Mouse (Mus musculus) stomach, embryonic 14.5 days (tissue): ENCODE results near the gene Skap2. TPM values are rescaled to one million over a fixed set of nuclear protein-coding genes. Genes with fewer than 3 reads are reported as not detected.
A peak's percentile ranks its signal among the peaks of the same experiment; 100 is the strongest.

Experiments
- ATAC-seq: fragments of 200-750 bp; cut with Nextera tagmentation; 2 replicates; pipeline ENCODE4 v1.8.0; 2017; ENCODE audit warnings: low read depth, moderate TSS enrichment; ENCODE audit not compliant: insufficient number of reproducible peaks, insufficient read depth, low FRiP score
- H3K27ac ChIP-seq: fragments of 300-500 bp; sonication (generic); 2 replicates; pipeline ENCODE4 v1.5.1; 2014; ENCODE audit warnings: mild to moderate bottlenecking, low read length, moderate library complexity, mixed read lengths
- H3K27me3 ChIP-seq: fragments of 300-500 bp; sonication (generic); 2 replicates; pipeline ENCODE4 v1.6.1; 2014; ENCODE audit warnings: low read length, control low read depth, mixed read lengths; ENCODE audit not compliant: control insufficient read depth, insufficient read depth
- H3K36me3 ChIP-seq: fragments of 300-500 bp; sonication (generic); 2 replicates; pipeline ENCODE4 v1.6.1; 2014; ENCODE audit warnings: mild to moderate bottlenecking, control low read depth, low read length, moderate library complexity, mixed read lengths; ENCODE audit not compliant: control insufficient read depth, insufficient read depth
- H3K4me1 ChIP-seq: fragments of 300-500 bp; sonication (generic); 2 replicates; pipeline ENCODE4 v1.6.1; 2014; ENCODE audit warnings: low read length, control low read depth, mixed read lengths; ENCODE audit not compliant: control insufficient read depth, insufficient read depth
- H3K4me2 ChIP-seq: fragments of 300-500 bp; sonication (generic); replicated peaks from 2 replicates; pipeline ENCODE4 v1.6.1; 2014; ENCODE audit warnings: low read depth, low read length, control low read depth
- H3K4me3 ChIP-seq: fragments of 300-500 bp; sonication (generic); 2 replicates; pipeline ENCODE4 v1.5.1; 2014; ENCODE audit warnings: low read depth, low read length, control low read depth
- H3K9ac ChIP-seq: fragments of 300-500 bp; sonication (generic); replicated peaks from 2 replicates; pipeline ENCODE4 v1.6.1; 2014; ENCODE audit warnings: low read depth, mild to moderate bottlenecking, control low read depth, low read length, moderate library complexity, mixed read lengths
- H3K9me3 ChIP-seq: fragments of 300-500 bp; sonication (generic); 2 replicates; pipeline ENCODE4 v1.6.1; 2016; ENCODE audit warnings: low read depth, low read length, control low read depth; ENCODE audit not compliant: control insufficient read depth
- WGBS: fragments of 180-500 bp; shearing (Covaris S2); extraction: QIAGEN DNeasy Blood & Tissue Kit; methylation state at CpG from one replicate; pipeline ENCODE4 v1.1.7; 2014; 5-methylcytosine and 5-hydroxymethylcytosine counted together
- polyA plus RNA-seq: library from polyadenylated mRNA; unstranded; fragments of >200 nt; fragmentation: Nextera tagmentation; extraction: Ambion mirVana; gene quantifications from 2 replicates; pipeline ENCODE4 v1.2.1, GENCODE M21; 2014

Skap2 gene
- polyA plus RNA-seq, 1 experiment from 2014 or later, result 49.1 TPM

DNA sequence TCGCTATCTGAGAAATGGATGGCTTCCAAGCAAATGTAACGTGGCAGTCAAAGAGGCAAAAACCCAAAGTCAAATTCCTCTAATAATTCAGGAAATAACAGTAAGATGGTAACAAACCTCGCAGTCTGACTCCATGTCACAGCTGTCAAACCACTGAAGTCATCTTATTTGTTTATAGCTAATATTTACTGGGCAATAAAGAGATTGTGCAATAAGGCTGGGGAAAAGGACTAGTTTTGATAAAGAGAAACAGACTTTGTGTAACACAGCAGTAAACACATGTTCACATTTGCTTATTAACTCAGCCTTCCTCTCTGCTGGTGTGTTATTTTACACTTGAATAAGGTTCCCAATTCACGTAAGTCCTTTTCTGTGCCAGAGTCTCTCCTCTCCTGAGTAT, 148.8 kb downstream of the Skap2 start:
- no peak for ATAC-seq
- no peaks in the 10 kb centered on the region for H3K4me1 ChIP-seq
- H3K4me2 ChIP-seq, result no peak overlapping the region
- 52% methylated on average over 4 of the region's 4 CpGs for WGBS
- no peak overlapping the region for H3K4me3 ChIP-seq
- no peak overlapping the region for H3K9ac ChIP-seq
- H3K9me3 ChIP-seq, result no peaks in the 10 kb centered on the region
- no peak overlapping the region for H3K27ac ChIP-seq
- no peaks in the 10 kb centered on the region for H3K36me3 ChIP-seq
- no peaks in the 10 kb centered on the region for H3K27me3 ChIP-seq

DNA sequence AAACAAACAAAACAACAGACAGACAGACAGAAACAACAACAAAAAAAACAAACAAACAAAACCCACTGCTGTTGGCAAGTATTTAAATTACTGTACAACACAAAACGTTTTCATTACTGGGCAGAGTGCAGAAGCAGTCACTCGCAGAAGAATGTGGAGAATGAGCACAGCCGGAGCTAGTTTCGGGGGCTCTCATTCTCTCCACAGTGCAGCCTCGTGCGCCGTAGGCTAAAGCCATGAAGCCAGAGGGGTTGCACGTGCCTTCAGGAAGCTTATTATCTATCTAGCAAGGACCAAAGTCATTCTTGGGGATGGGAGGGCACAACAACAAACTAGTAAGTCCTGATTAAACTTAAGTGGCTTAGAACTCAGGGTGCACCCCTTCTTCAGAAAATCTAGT, 152.0 kb downstream of the Skap2 start:
- no peak for ATAC-seq
- Histone ChIP-seq H3K4me2 (no peak overlapping the region), H3K9ac (no peak overlapping the region), H3K36me3 (no peaks in the 10 kb centered on the region), H3K27ac (no peak overlapping the region), H3K4me1 (no peaks in the 10 kb centered on the region), H3K4me3 (no peak overlapping the region), H3K9me3 (no peaks in the 10 kb centered on the region), H3K27me3 (no peaks in the 10 kb centered on the region)
- 26% methylated on average over 8 of the region's 8 CpGs for WGBS

DNA sequence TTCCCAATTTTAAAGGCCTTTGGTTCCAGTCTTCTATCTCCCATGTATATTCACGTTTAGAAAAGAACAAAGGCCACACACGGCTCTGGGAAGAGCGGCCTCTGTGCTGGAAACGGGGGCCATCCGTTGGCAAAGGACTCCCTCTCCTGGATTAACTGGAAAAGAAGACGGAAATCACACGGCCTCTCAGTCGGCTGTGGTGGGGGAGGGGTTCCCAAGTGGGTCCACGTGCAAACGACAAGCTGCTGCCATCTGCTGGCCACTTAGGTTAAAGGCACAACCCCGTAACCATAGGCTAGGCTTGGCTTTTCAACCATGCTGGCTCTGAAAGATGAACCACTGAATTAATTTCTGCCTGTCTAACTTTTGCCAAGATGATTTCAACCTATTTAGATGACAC, 154.5 kb downstream of the Skap2 start:
- Histone ChIP-seq H3K27ac (no peak overlapping the region), H3K9me3 (no peaks in the 10 kb centered on the region), H3K9ac (no peak overlapping the region), H3K36me3 (no peaks in the 10 kb centered on the region), H3K4me3 (no peak overlapping the region), H3K4me1 (no peaks in the 10 kb centered on the region), H3K27me3 (no peaks in the 10 kb centered on the region), H3K4me2 (no peak overlapping the region)
- ATAC-seq, result peak; percentile 93
- 2% methylated on average over 11 of the region's 11 CpGs for WGBS

DNA sequence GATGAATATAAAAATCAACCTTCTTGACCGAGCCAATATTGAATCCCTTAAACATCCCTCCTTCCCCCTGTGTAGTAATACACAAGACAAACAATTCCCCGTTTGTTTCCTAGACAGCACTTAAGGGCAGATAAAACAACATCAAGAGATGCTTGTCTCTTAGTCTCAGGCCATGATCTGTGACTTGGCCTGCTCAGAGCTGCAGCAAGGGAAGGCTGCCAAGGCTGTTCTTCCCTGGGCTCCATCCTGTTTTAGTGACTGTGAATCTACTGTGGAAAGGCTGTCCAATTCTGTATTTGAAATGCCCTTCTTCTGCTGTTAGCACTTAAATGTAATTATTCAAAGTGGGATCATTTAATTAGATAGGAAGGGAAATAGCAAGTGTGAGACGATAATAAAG, 159.1 kb downstream of the Skap2 start:
- no peak overlapping the region for H3K27ac ChIP-seq
- 61% methylated on average over 3 of the region's 3 CpGs for WGBS
- no peak overlapping the region for H3K4me2 ChIP-seq
- H3K27me3 ChIP-seq, result no peaks in the 10 kb centered on the region
- H3K9ac ChIP-seq, result no peak overlapping the region
- no peaks in the 10 kb centered on the region for H3K4me1 ChIP-seq
- H3K36me3 ChIP-seq, result no peaks in the 10 kb centered on the region
- H3K9me3 ChIP-seq, result no peaks in the 10 kb centered on the region
- no peak for ATAC-seq
- no peak overlapping the region for H3K4me3 ChIP-seq

DNA sequence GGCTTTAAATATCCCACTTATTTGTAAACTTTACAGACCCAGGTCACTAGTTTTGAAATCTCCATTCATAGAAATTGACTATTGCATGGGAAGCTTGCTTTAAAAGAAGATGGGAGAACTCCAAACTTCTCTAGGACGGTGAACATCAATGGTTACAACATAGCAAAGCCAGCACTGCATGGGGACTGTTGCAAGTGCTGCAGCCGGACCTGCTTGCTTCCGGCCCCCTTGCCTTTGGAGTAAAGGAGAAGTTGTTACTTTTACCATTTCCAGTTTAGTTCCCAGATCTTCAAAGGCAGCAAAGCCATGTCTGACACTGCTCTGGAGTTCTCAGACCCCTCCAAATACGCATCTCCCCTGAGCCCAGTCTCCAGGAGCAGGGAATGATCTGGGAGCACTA, 159.7 kb downstream of the Skap2 start:
- Histone ChIP-seq H3K36me3 (no peaks in the 10 kb centered on the region), H3K4me3 (no peak overlapping the region), H3K27me3 (no peaks in the 10 kb centered on the region), H3K9ac (no peak overlapping the region), H3K4me2 (no peak overlapping the region), H3K4me1 (no peaks in the 10 kb centered on the region), H3K9me3 (no peaks in the 10 kb centered on the region), H3K27ac (no peak overlapping the region)
- 49% methylated on average over 4 of the region's 4 CpGs for WGBS
- no peak for ATAC-seq

DNA sequence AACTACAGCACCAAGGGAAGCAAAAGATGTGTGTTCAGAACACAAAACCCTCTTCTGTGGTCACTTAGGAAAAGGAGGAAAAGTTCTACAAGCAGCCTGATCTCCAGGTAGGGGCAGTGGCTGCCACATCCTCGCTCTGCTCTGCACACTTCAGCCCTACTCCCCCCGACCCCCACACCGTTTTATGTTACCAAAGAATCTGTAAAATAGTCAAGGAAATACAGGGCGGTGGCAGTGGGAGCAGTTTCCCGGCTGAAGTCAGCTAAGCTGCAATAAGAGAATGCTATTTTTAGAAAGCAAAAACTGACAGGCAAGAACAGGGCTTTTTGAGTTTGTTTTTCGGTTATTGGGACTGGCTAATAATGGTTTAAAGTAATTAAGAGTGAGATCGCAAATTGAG, 160.8 kb downstream of the Skap2 start:
- ATAC-seq, result no peak
- no peaks in the 10 kb centered on the region for H3K36me3 ChIP-seq
- no peak overlapping the region for H3K4me2 ChIP-seq
- H3K9me3 ChIP-seq, result no peaks in the 10 kb centered on the region
- no peak overlapping the region for H3K4me3 ChIP-seq
- no peaks in the 10 kb centered on the region; the same call in 1 of the 2 replicates for H3K4me1 ChIP-seq
- H3K27ac ChIP-seq, result no peak overlapping the region
- no peaks in the 10 kb centered on the region for H3K27me3 ChIP-seq
- H3K9ac ChIP-seq, result no peak overlapping the region
- WGBS, result 29% methylated on average over 7 of the region's 7 CpGs

DNA sequence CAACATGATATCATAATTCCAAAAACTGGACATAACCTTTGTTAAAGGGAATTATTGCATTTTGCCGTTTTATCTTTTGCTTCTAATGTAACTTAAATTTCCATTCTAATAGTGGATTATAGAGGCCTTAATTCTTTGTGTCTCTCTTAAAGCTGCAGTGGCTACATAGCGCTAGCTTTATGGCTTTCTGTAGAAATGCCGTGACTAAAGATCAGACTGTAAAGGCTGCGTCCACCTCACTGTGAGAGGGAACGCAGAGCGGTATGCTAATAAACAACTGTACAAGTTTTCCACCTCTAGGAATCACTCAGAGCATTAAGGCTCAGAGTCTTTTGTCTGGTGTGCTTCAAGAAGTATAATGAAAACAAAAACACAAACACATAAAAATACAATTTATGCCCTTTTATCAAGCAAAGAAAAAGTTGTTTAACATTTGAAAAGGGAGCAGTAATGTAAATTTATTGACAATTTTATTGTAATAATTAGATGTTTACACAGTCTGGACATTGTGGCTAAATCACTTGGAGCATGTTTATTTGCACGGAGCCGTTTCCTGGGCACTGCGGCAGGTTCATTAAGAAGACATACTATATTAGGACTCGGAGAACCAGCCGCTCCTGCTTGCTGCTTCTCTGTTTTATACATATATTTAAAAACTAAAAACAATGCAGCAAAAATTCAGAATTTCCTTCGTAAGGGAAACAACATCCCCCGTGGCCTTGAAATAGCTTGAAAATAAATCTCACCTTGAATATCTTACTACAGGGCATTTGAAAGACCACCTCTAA, 162.1 kb downstream of the Skap2 start:
- Histone ChIP-seq H3K36me3 (no peaks in the 10 kb centered on the region), H3K27me3 (no peaks in the 10 kb centered on the region), H3K9ac (no peak overlapping the region), H3K9me3 (no peaks in the 10 kb centered on the region), H3K4me2 (no peak overlapping the region), H3K27ac (no peak overlapping the region), H3K4me1 (no peaks in the 10 kb centered on the region; the same call in 1 of the 2 replicates), H3K4me3 (no peak overlapping the region)
- WGBS, result 62% methylated on average over 13 of the region's 13 CpGs
- ATAC-seq, result no peak

DNA sequence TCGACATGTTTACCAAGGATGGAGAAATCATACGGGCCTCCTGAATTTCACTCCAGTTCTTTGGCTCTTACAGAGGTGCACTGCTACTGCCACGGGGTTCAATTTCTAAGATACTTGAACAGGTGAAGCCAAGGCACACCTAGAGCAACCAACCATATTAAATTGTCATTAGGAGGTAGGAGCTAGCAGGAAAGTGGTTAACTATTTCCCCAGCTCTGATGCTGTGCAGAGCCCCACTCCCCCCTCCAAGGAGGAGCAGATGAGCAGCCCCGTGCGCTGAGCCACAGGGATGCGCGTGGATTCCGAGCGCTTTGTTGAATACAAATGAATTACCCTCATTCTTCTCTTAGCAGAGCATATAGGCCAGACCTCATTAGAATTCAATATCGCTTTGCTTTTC, 162.8 kb downstream of the Skap2 start:
- H3K4me1 ChIP-seq, result no peaks in the 10 kb centered on the region; the same call in 1 of the 2 replicates
- no peak for ATAC-seq
- 48% methylated on average over 10 of the region's 10 CpGs for WGBS
- no peak overlapping the region for H3K4me3 ChIP-seq
- H3K27ac ChIP-seq, result no peak overlapping the region
- H3K9ac ChIP-seq, result no peak overlapping the region
- no peaks in the 10 kb centered on the region for H3K9me3 ChIP-seq
- no peaks in the 10 kb centered on the region for H3K36me3 ChIP-seq
- no peak overlapping the region for H3K4me2 ChIP-seq
- no peaks in the 10 kb centered on the region for H3K27me3 ChIP-seq

DNA sequence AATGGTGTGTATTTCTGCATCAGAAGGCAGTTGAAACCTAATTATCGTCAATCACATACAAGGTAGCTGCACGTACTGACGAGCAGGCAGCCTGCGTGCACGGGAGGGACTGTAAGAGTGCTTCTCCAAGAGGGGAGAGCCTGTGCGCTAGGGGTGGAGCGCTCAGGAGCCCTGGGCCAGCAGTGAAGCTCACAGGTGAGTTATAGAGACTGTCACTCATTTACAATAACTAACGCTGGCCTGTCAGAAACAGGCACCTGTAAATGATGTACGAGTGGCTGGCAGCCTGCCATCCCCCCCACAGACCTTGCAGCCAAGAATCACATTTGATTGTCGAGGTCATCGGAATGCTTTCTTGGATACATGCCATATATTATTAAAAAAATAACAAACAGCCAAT, 168.2 kb downstream of the Skap2 start:
- ATAC-seq, result peak; percentile 33; the same call in 1 of the 2 replicates
- H3K27ac ChIP-seq, result no peak overlapping the region
- WGBS, result 33% methylated on average over 11 of the region's 11 CpGs
- no peaks in the 10 kb centered on the region for H3K27me3 ChIP-seq
- no peak overlapping the region for H3K4me3 ChIP-seq
- H3K9me3 ChIP-seq, result no peaks in the 10 kb centered on the region
- no peak overlapping the region for H3K9ac ChIP-seq
- no peaks in the 10 kb centered on the region for H3K36me3 ChIP-seq
- H3K4me1 ChIP-seq, result no peaks in the 10 kb centered on the region; the same call in 1 of the 2 replicates
- no peak overlapping the region for H3K4me2 ChIP-seq
